Mouse (Mus musculus) bone marrow, adult 2 months (tissue): ENCODE measurements around the gene Itsn1.

Experiments
- CTCF ChIP-seq: fragments of 200-500 bp; IDR thresholded peaks from 2 replicates; pipeline ENCODE4 v1.5.1; 2011; ENCODE audit warnings: low read length, control low read depth; ENCODE audit not compliant: control insufficient read depth, insufficient read depth
- POLR2A ChIP-seq: fragments of 200-500 bp; IDR thresholded peaks from 2 replicates; pipeline ENCODE4 v1.6.1; 2011; ENCODE audit warnings: low read depth, mild to moderate bottlenecking, control low read depth, low read length, borderline replicate concordance; ENCODE audit not compliant: control insufficient read depth

- TF ChIP-seq POLR2A, result no peak
- TF ChIP-seq CTCF, result no peak
Measured at GRCm38 (mm10) chr16:91829121-91829520, 100.0 kb downstream of the Itsn1 start.
